Mouse (Mus musculus): Measurements from ENCODE around the gene Ptprm. TPM values are rescaled to one million over a fixed set of nuclear protein-coding genes. Genes with fewer than 3 reads are reported as not detected.
"Not testable (repeated sequence)": the region's sequence is repeated elsewhere in the genome, so short reads cannot be mapped to it uniquely, and the experiment has no call there.

The Ptprm gene
- polyA plus RNA-seq, 1 experiment from 2014 or later, result 5.4 TPM

- Histone ChIP-seq H3K9me3 (ENCODE audit: control insufficient read depth) (no peaks in the 10 kb centered on the region), H3K27ac (ENCODE audit: low read depth, low read length) (no peak overlapping the region), H3K4me1 (replicated peaks; ENCODE audit: control insufficient read depth, insufficient read depth, low read length) (no peaks in the 10 kb centered on the region), H3K27me3 (replicated peaks; ENCODE audit: control insufficient read depth, insufficient read depth, low read length) (no peaks in the 10 kb centered on the region), H3K9ac (ENCODE audit: low read depth, low read length) (no peak overlapping the region), H3K4me3 (ENCODE audit: low read depth, low read length) (no peak overlapping the region), H3K36me3 (ENCODE audit: control insufficient read depth, insufficient read depth) (no peaks in the 10 kb centered on the region), H3K4me2 (replicated peaks; ENCODE audit: low read depth) (no peak overlapping the region)
- TF ChIP-seq CTCF (IDR thresholded peaks at IDR 0.05; ENCODE audit: low read depth), result no peak
- 85% methylated on average over 13 of the region's 13 CpGs for WGBS
- no peak for ATAC-seq
Measured at GRCm38 (mm10) chr17:66869581-66870002, 484.7 kb downstream of the Ptprm start.

- no peaks in the 10 kb centered on the region for H3K9me3 ChIP-seq (ENCODE audit: control insufficient read depth)
- H3K4me1 ChIP-seq (replicated peaks; ENCODE audit: control insufficient read depth, insufficient read depth, low read length), result no peaks in the 10 kb centered on the region
- no peak for ATAC-seq
- 69% methylated on average over 4 of the region's 4 CpGs for WGBS
- 0 out of 2 replicates have a peak, but pooled peaks cover 2% of the 10 kb centered on the region for H3K27me3 ChIP-seq (replicated peaks; ENCODE audit: control insufficient read depth, insufficient read depth, low read length)
- no peak overlapping the region for H3K4me2 ChIP-seq (replicated peaks; ENCODE audit: low read depth)
- H3K36me3 ChIP-seq (ENCODE audit: control insufficient read depth, insufficient read depth), result no peaks in the 10 kb centered on the region
- H3K27ac ChIP-seq (ENCODE audit: low read depth, low read length), result no peak overlapping the region
- H3K9ac ChIP-seq (ENCODE audit: low read depth, low read length), result no peak overlapping the region
- TF ChIP-seq CTCF (IDR thresholded peaks at IDR 0.05; ENCODE audit: low read depth), result no peak
- H3K4me3 ChIP-seq (ENCODE audit: low read depth, low read length), result no peak overlapping the region
Measured at GRCm38 (mm10) chr17:66864441-66864840, 489.8 kb downstream of the Ptprm start.

DNA sequence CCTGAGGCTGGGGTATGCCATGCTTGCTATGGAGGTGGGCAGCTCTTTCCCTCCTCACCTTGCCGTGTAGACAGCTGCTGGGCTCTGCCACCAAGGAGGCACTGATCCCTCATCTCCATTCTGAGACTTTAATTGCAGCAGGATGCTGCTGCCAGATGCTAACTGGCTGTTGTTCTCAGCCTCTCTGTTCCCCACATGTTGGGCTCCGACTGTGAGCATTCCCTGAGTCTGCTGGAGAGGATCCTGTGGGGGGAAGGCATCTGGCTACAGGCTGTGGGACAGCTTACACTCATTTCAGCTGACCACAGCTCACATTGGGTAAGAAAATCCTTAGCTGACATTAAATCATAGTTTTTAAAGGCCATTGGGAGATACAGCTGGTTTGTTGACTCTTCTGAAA, 492.7 kb downstream of the Ptprm start:
- H3K4me3 ChIP-seq (ENCODE audit: low read depth, low read length), result no peak overlapping the region
- no peaks in the 10 kb centered on the region for H3K9me3 ChIP-seq (ENCODE audit: control insufficient read depth)
- 50% methylated on average over 2 of the region's 2 CpGs for WGBS
- no peaks in the 10 kb centered on the region for H3K4me1 ChIP-seq (replicated peaks; ENCODE audit: control insufficient read depth, insufficient read depth, low read length)
- H3K4me2 ChIP-seq (replicated peaks; ENCODE audit: low read depth), result no peak overlapping the region
- H3K27me3 ChIP-seq (replicated peaks; ENCODE audit: control insufficient read depth, insufficient read depth, low read length), result 0 out of 2 replicates have a peak, but pooled peaks cover 2% of the 10 kb centered on the region
- ATAC-seq, result no peak
- H3K36me3 ChIP-seq (ENCODE audit: control insufficient read depth, insufficient read depth), result no peaks in the 10 kb centered on the region
- no peak overlapping the region for H3K9ac ChIP-seq (ENCODE audit: low read depth, low read length)
- TF ChIP-seq CTCF (IDR thresholded peaks at IDR 0.05; ENCODE audit: low read depth), result no peak
- no peak overlapping the region for H3K27ac ChIP-seq (ENCODE audit: low read depth, low read length)

- Histone ChIP-seq H3K9me3 (ENCODE audit: control insufficient read depth) (no peaks in the 10 kb centered on the region), H3K4me1 (replicated peaks; ENCODE audit: control insufficient read depth, insufficient read depth, low read length) (no peaks in the 10 kb centered on the region), H3K4me3 (ENCODE audit: low read depth, low read length) (no peak overlapping the region), H3K27me3 (replicated peaks; ENCODE audit: control insufficient read depth, insufficient read depth, low read length) (0 out of 2 replicates have a peak, but pooled peaks cover 2% of the 10 kb centered on the region), H3K36me3 (ENCODE audit: control insufficient read depth, insufficient read depth) (no peaks in the 10 kb centered on the region), H3K4me2 (replicated peaks; ENCODE audit: low read depth) (no peak overlapping the region), H3K27ac (ENCODE audit: low read depth, low read length) (no peak overlapping the region), H3K9ac (ENCODE audit: low read depth, low read length) (no peak overlapping the region)
- ATAC-seq, result no peak
- no peak for TF ChIP-seq CTCF (IDR thresholded peaks at IDR 0.05; ENCODE audit: low read depth)
Measured at GRCm38 (mm10) chr17:66858757-66859156, 495.5 kb downstream of the Ptprm start.

- no peaks in the 10 kb centered on the region for H3K9me3 ChIP-seq (ENCODE audit: control insufficient read depth)
- H3K4me1 ChIP-seq (replicated peaks; ENCODE audit: control insufficient read depth, insufficient read depth, low read length), result no peaks in the 10 kb centered on the region
- no peak overlapping the region for H3K4me2 ChIP-seq (replicated peaks; ENCODE audit: low read depth)
- 88% methylated on average over 6 of the region's 6 CpGs for WGBS
- H3K36me3 ChIP-seq (ENCODE audit: control insufficient read depth, insufficient read depth), result no peaks in the 10 kb centered on the region
- no peaks in the 10 kb centered on the region for H3K27me3 ChIP-seq (replicated peaks; ENCODE audit: control insufficient read depth, insufficient read depth, low read length)
- no peak for TF ChIP-seq CTCF (IDR thresholded peaks at IDR 0.05; ENCODE audit: low read depth)
- no peak overlapping the region for H3K9ac ChIP-seq (ENCODE audit: low read depth, low read length)
- ATAC-seq, result no peak
- H3K4me3 ChIP-seq (ENCODE audit: low read depth, low read length), result no peak overlapping the region
- H3K27ac ChIP-seq (ENCODE audit: low read depth, low read length), result no peak overlapping the region
Measured at GRCm38 (mm10) chr17:66852496-66852895, 501.8 kb downstream of the Ptprm start.

- H3K36me3 ChIP-seq (ENCODE audit: control insufficient read depth, insufficient read depth); H3K9ac ChIP-seq (ENCODE audit: low read depth, low read length); H3K9me3 ChIP-seq (ENCODE audit: control insufficient read depth); H3K27ac ChIP-seq (ENCODE audit: low read depth, low read length); H3K27me3 ChIP-seq (replicated peaks; ENCODE audit: control insufficient read depth, insufficient read depth, low read length); ATAC-seq; H3K4me2 ChIP-seq (replicated peaks; ENCODE audit: low read depth); H3K4me3 ChIP-seq (ENCODE audit: low read depth, low read length); H3K4me1 ChIP-seq (replicated peaks; ENCODE audit: control insufficient read depth, insufficient read depth, low read length): not testable (repeated sequence)
- WGBS, result 73% methylated on average over 4 of the region's 4 CpGs
Measured at GRCm38 (mm10) chr17:66847011-66847410, 507.2 kb downstream of the Ptprm start.

DNA sequence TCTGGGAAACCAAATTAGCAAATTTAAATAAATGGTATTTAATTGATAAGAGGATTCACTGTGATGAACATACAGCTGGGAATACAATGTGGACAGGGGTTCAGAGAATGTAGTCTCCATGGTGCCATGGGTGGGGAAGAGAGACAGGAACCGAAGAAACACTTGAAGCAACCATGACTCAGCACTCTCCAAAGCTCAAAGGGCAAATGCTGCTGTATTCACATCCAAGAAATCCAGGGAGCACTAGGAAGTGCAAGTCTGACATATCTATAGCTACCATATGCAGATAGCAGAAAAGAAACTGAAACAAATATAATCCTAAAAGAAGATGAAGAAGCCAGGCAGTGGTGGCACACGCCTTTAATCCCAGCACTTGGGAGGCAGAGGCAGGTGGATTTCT, 531.9 kb downstream of the Ptprm start:
- no peaks in the 10 kb centered on the region for H3K27me3 ChIP-seq (replicated peaks; ENCODE audit: control insufficient read depth, insufficient read depth, low read length)
- no peak overlapping the region for H3K9ac ChIP-seq (ENCODE audit: low read depth, low read length)
- H3K4me2 ChIP-seq (replicated peaks; ENCODE audit: low read depth), result no peak overlapping the region
- no peak overlapping the region for H3K27ac ChIP-seq (ENCODE audit: low read depth, low read length)
- TF ChIP-seq CTCF (IDR thresholded peaks at IDR 0.05; ENCODE audit: low read depth), result no peak
- H3K9me3 ChIP-seq (ENCODE audit: control insufficient read depth), result no peaks in the 10 kb centered on the region
- WGBS, result 68% methylated on average over 2 of the region's 2 CpGs
- H3K4me3 ChIP-seq (ENCODE audit: low read depth, low read length), result no peak overlapping the region
- ATAC-seq, result peak; percentile 43; the same call in 1 of the 2 replicates
- no peaks in the 10 kb centered on the region for H3K36me3 ChIP-seq (ENCODE audit: control insufficient read depth, insufficient read depth)
- no peaks in the 10 kb centered on the region for H3K4me1 ChIP-seq (replicated peaks; ENCODE audit: control insufficient read depth, insufficient read depth, low read length)
